Mouse (Mus musculus) MEL (cell line): Measurements from ENCODE around the gene Rbms3.

Experiments used
- CHD2 ChIP-seq: IDR thresholded peaks from 2 replicates; pipeline ENCODE4 v1.6.1; 2011; ENCODE audit warnings: low read length, improper control_type of control experiment
- CTCF ChIP-seq, 3 experiments: IDR thresholded peaks in 2 of 3; conservative IDR thresholded peaks in 1 of 3; 2 replicates each; pipeline ENCODE4 v1.5.1; 2011 to 2012; ENCODE audit warnings: low read length in 3 of 3, low read depth in 2 of 3, mild to moderate bottlenecking in 2 of 3, improper control_type of control experiment in 1 of 3, inconsistent platforms in 1 of 3, mixed read lengths in 1 of 3, moderate library complexity in 1 of 3; ENCODE audit not compliant: control insufficient read depth in 1 of 3, insufficient read depth in 1 of 3, poor library complexity in 1 of 3, severe bottlenecking in 1 of 3
- ELF1 ChIP-seq: IDR thresholded peaks from 2 replicates; pipeline ENCODE4 v1.6.1; 2014; ENCODE audit warnings: low read depth, mild to moderate bottlenecking, inconsistent platforms, low read length, improper control_type of control experiment, moderate library complexity
- EP300 ChIP-seq, 2 experiments: IDR thresholded peaks; 2 replicates each; pipeline ENCODE4 v1.6.1; 2011; ENCODE audit warnings: improper control_type of control experiment in 2 of 2, low read length in 2 of 2, low read depth in 1 of 2, mild to moderate bottlenecking in 1 of 2
- GABPA ChIP-seq: IDR thresholded peaks from 2 replicates; pipeline ENCODE4 v1.6.1; 2012; ENCODE audit warnings: low read depth, mild to moderate bottlenecking, inconsistent platforms, low read length, improper control_type of control experiment, moderate library complexity
- MAX ChIP-seq: IDR thresholded peaks from 2 replicates; pipeline ENCODE4 v1.6.1; 2011; ENCODE audit warnings: low read length, improper control_type of control experiment
- POLR2A ChIP-seq, 2 experiments: IDR thresholded peaks; 2 replicates each; pipeline ENCODE4 v1.6.1; 2011 to 2012; ENCODE audit warnings: low read length in 2 of 2, mild to moderate bottlenecking in 2 of 2, control low read depth in 1 of 2, improper control_type of control experiment in 1 of 2, low read depth in 1 of 2, moderate library complexity in 1 of 2; ENCODE audit not compliant: control insufficient read depth in 1 of 2, insufficient read depth in 1 of 2, poor library complexity in 1 of 2
- RAD21 ChIP-seq: IDR thresholded peaks from 2 replicates; pipeline ENCODE4 v1.6.1; 2011; ENCODE audit warnings: mild to moderate bottlenecking, low read depth, low read length, improper control_type of control experiment

DNA sequence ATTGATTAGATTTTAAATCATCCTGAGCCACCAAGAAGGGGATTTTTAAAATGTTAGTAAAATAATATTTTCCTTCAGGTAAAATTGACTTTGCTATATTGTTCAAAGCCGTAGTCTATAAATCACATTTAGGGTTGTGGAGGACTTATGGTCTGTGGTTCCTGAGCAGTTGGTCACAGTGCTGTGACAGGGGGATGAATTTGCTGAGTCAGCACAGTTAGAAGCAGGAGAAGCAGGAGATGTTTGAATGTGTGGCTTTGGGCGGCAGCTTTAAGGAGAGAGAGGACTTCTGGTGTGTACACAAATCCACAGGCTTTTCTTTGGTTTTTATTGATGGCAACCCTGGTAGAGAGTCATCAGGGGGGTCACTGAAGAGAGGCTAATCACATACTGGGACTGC is 514.1 kb downstream of the Rbms3 start:
- TF ChIP-seq GABPA (no peak), CHD2 (no peak), CTCF (IDR thresholded peaks at IDR 0.05 in 2 of 3, conservative IDR thresholded peaks at IDR 0.05 in 1 of 3; ENCODE audit: control insufficient read depth in 1 of 3, insufficient read depth in 1 of 3, low read depth in 2 of 3, low read length in 3 of 3, poor library complexity in 1 of 3, severe bottlenecking in 1 of 3) (no peak), POLR2A (IDR thresholded peaks at IDR 0.05; ENCODE audit: control insufficient read depth in 1 of 2, insufficient read depth in 1 of 2, low read depth in 1 of 2, low read length in 2 of 2, poor library complexity in 1 of 2) (no peak), MAX (no peak), EP300 (IDR thresholded peaks at IDR 0.05; ENCODE audit: low read depth in 1 of 2, low read length in 2 of 2) (no peak), ELF1 (no peak), RAD21 (no peak)
